Mouse (Mus musculus) heart, adult 9 months (tissue): ENCODE data around the gene Srp9.
"Not testable (repeated sequence)": the region's sequence is repeated elsewhere in the genome, so short reads cannot be mapped to it uniquely, and the experiment has no call there.

ENCODE experiments used
- DNase-seq, 2 experiments: peaks; one replicate each; pipeline ENCODE4 v3.0.0; 2022; ENCODE audit warnings: low spot score in 2 of 2

The Srp9 gene

GRCm38 (mm10) chr1:182145546-182145945 lies 21.0 kb downstream of the Srp9 start:
- DNase-seq, result no peak

GRCm38 (mm10) chr1:182148864-182149514 lies 24.5 kb downstream of the Srp9 start:
- DNase-seq, result no peak

GRCm38 (mm10) chr1:182149966-182150365 lies 25.4 kb downstream of the Srp9 start:
- DNase-seq, result no peak

- DNase-seq, result no peak
Measured at GRCm38 (mm10) chr1:182157734-182158133, 33.2 kb downstream of the Srp9 start.

- no peak for DNase-seq
Measured at GRCm38 (mm10) chr1:182159575-182159974, 35.0 kb downstream of the Srp9 start.

GRCm38 (mm10) chr1:182162951-182163350 lies 38.4 kb downstream of the Srp9 start:
- no peak for DNase-seq

GRCm38 (mm10) chr1:182164386-182164785 lies 39.8 kb downstream of the Srp9 start, which contains the start of gene Vmn1r1:
Gene Vmn1r1, minus strand, starts transcription at chr1:182164486.
- DNase-seq, result no peak

GRCm38 (mm10) chr1:182170206-182170605 lies 45.7 kb downstream of the Srp9 start:
- not testable (repeated sequence) for DNase-seq

GRCm38 (mm10) chr1:182176985-182177384 lies 52.4 kb downstream of the Srp9 start:
- not testable (repeated sequence) for DNase-seq

- no peak for DNase-seq
Measured at GRCm38 (mm10) chr1:182181456-182182305, 57.1 kb downstream of the Srp9 start.
